Mouse (Mus musculus): ENCODE results near the gene Basp1. TPM values are rescaled to one million over a fixed set of nuclear protein-coding genes. Genes with fewer than 3 reads are reported as not detected.

Basp1 gene
- polyA plus RNA-seq, 1 experiment from 2014 or later = 6.2 TPM

GRCm38 (mm10) chr15:25363636-25364035, 49.9 kb downstream of the Basp1 start:
- Histone ChIP-seq H3K4me3 (peak overlapping the region; percentile 56), H3K9ac (no peak overlapping the region), H3K27me3 (replicated peaks) (0 out of 2 replicates have a peak, but pooled peaks cover 4% of the 10 kb centered on the region), H3K4me1 (peaks cover 5% of the 10 kb centered on the region; the same call in 1 of the 2 replicates), H3K36me3 (no peaks in the 10 kb centered on the region), H3K27ac (replicated peaks) (no peak overlapping the region), H3K9me3 (no peaks in the 10 kb centered on the region), H3K4me2 (peak overlapping the region; percentile 77)
- WGBS = 87% methylated on average over 9 of the region's 9 CpGs
- ATAC-seq (ENCODE audit: extremely low read depth, insufficient number of reproducible peaks, low FRiP score, low TSS enrichment) = no peak

- no peak overlapping the region for H3K4me3 ChIP-seq
- no peak overlapping the region for H3K4me2 ChIP-seq
- H3K9me3 ChIP-seq = no peaks in the 10 kb centered on the region
- WGBS = 52% methylated on average over 5 of the region's 5 CpGs
- no peak overlapping the region for H3K9ac ChIP-seq
- peaks cover 5% of the 10 kb centered on the region; the same call in 1 of the 2 replicates for H3K4me1 ChIP-seq
- H3K27ac ChIP-seq (replicated peaks) = no peak overlapping the region
- no peaks in the 10 kb centered on the region for H3K36me3 ChIP-seq
- 0 out of 2 replicates have a peak, but pooled peaks cover 4% of the 10 kb centered on the region for H3K27me3 ChIP-seq (replicated peaks)
- no peak for ATAC-seq (ENCODE audit: extremely low read depth, insufficient number of reproducible peaks, low FRiP score, low TSS enrichment)
Measured at GRCm38 (mm10) chr15:25360825-25361224, 52.7 kb downstream of the Basp1 start.

GRCm38 (mm10) chr15:25358680-25359097, 54.9 kb downstream of the Basp1 start:
- Histone ChIP-seq H3K4me2 (peak overlapping the region; percentile 65), H3K27me3 (replicated peaks) (0 out of 2 replicates have a peak, but pooled peaks cover 4% of the 10 kb centered on the region), H3K4me1 (no peaks in the 10 kb centered on the region; the same call in 1 of the 2 replicates), H3K27ac (replicated peaks) (no peak overlapping the region), H3K9ac (no peak overlapping the region), H3K4me3 (peak overlapping the region; percentile 38), H3K36me3 (no peaks in the 10 kb centered on the region), H3K9me3 (no peaks in the 10 kb centered on the region)
- WGBS = 42% methylated on average over 14 of the region's 14 CpGs
- no peak for ATAC-seq (ENCODE audit: extremely low read depth, insufficient number of reproducible peaks, low FRiP score, low TSS enrichment)

- Histone ChIP-seq H3K9ac (no peak overlapping the region), H3K9me3 (no peaks in the 10 kb centered on the region), H3K4me3 (no peak overlapping the region), H3K27me3 (replicated peaks) (no peaks in the 10 kb centered on the region), H3K4me2 (no peak overlapping the region), H3K36me3 (no peaks in the 10 kb centered on the region), H3K27ac (replicated peaks) (no peak overlapping the region), H3K4me1 (no peaks in the 10 kb centered on the region; the same call in 1 of the 2 replicates)
- no peak for ATAC-seq (ENCODE audit: extremely low read depth, insufficient number of reproducible peaks, low FRiP score, low TSS enrichment)
- 51% methylated on average over 5 of the region's 5 CpGs for WGBS
Measured at GRCm38 (mm10) chr15:25355339-25355738, 58.2 kb downstream of the Basp1 start.

- no peaks in the 10 kb centered on the region for H3K36me3 ChIP-seq
- no peak for ATAC-seq (ENCODE audit: extremely low read depth, insufficient number of reproducible peaks, low FRiP score, low TSS enrichment)
- 63% methylated on average over 6 of the region's 6 CpGs for WGBS
- H3K4me1 ChIP-seq = no peaks in the 10 kb centered on the region; the same call in 1 of the 2 replicates
- no peak overlapping the region for H3K9ac ChIP-seq
- H3K27me3 ChIP-seq (replicated peaks) = no peaks in the 10 kb centered on the region
- H3K4me3 ChIP-seq = no peak overlapping the region
- H3K9me3 ChIP-seq = 0 out of 2 replicates have a peak, but pooled peaks cover 3% of the 10 kb centered on the region
- H3K27ac ChIP-seq (replicated peaks) = no peak overlapping the region
- no peak overlapping the region for H3K4me2 ChIP-seq
Measured at GRCm38 (mm10) chr15:25354738-25355137, 58.8 kb downstream of the Basp1 start.

- 61% methylated on average over 6 of the region's 6 CpGs for WGBS
- ATAC-seq (ENCODE audit: extremely low read depth, insufficient number of reproducible peaks, low FRiP score, low TSS enrichment) = no peak
- H3K4me3 ChIP-seq = no peak overlapping the region
- peaks cover 8% of the 10 kb centered on the region; the same call in 1 of the 2 replicates for H3K9me3 ChIP-seq
- H3K27me3 ChIP-seq (replicated peaks) = no peaks in the 10 kb centered on the region
- no peak overlapping the region for H3K9ac ChIP-seq
- H3K4me1 ChIP-seq = no peaks in the 10 kb centered on the region
- no peak overlapping the region for H3K27ac ChIP-seq (replicated peaks)
- no peaks in the 10 kb centered on the region for H3K36me3 ChIP-seq
- no peak overlapping the region for H3K4me2 ChIP-seq
Measured at GRCm38 (mm10) chr15:25353498-25353897, 60.1 kb downstream of the Basp1 start.

GRCm38 (mm10) chr15:25343263-25343662, 70.3 kb downstream of the Basp1 start:
- no peak for ATAC-seq (ENCODE audit: extremely low read depth, insufficient number of reproducible peaks, low FRiP score, low TSS enrichment)
- H3K36me3 ChIP-seq = no peaks in the 10 kb centered on the region
- H3K4me1 ChIP-seq = no peaks in the 10 kb centered on the region
- H3K9ac ChIP-seq = no peak overlapping the region
- H3K27me3 ChIP-seq (replicated peaks) = no peaks in the 10 kb centered on the region
- 70% methylated on average over 6 of the region's 6 CpGs for WGBS
- H3K9me3 ChIP-seq = no peaks in the 10 kb centered on the region
- H3K4me3 ChIP-seq = no peak overlapping the region
- H3K27ac ChIP-seq (replicated peaks) = no peak overlapping the region
- H3K4me2 ChIP-seq = no peak overlapping the region

GRCm38 (mm10) chr15:25335277-25335676, 78.3 kb downstream of the Basp1 start:
- WGBS = 82% methylated on average over 11 of the region's 11 CpGs
- H3K9ac ChIP-seq = no peak overlapping the region
- H3K4me1 ChIP-seq = no peaks in the 10 kb centered on the region
- H3K9me3 ChIP-seq = no peaks in the 10 kb centered on the region
- no peak overlapping the region for H3K27ac ChIP-seq (replicated peaks)
- H3K4me3 ChIP-seq = no peak overlapping the region
- no peak for ATAC-seq (ENCODE audit: extremely low read depth, insufficient number of reproducible peaks, low FRiP score, low TSS enrichment)
- H3K27me3 ChIP-seq (replicated peaks) = no peaks in the 10 kb centered on the region
- H3K4me2 ChIP-seq = no peak overlapping the region
- H3K36me3 ChIP-seq = no peaks in the 10 kb centered on the region

- WGBS = 67% methylated on average over 16 of the region's 16 CpGs
- Histone ChIP-seq H3K4me2 (no peak overlapping the region), H3K27me3 (replicated peaks) (no peaks in the 10 kb centered on the region), H3K27ac (replicated peaks) (no peak overlapping the region), H3K4me1 (no peaks in the 10 kb centered on the region), H3K9me3 (no peaks in the 10 kb centered on the region), H3K36me3 (no peaks in the 10 kb centered on the region), H3K4me3 (no peak overlapping the region), H3K9ac (no peak overlapping the region)
- ATAC-seq (ENCODE audit: extremely low read depth, insufficient number of reproducible peaks, low FRiP score, low TSS enrichment) = no peak
Measured at GRCm38 (mm10) chr15:25331877-25332445, 81.6 kb downstream of the Basp1 start.

GRCm38 (mm10) chr15:25330946-25331345, 82.6 kb downstream of the Basp1 start:
- peaks cover under 1% of the 10 kb centered on the region; the same call in 1 of the 2 replicates for H3K9me3 ChIP-seq
- ATAC-seq (ENCODE audit: extremely low read depth, insufficient number of reproducible peaks, low FRiP score, low TSS enrichment) = no peak
- no peaks in the 10 kb centered on the region for H3K4me1 ChIP-seq
- no peak overlapping the region for H3K4me2 ChIP-seq
- H3K27me3 ChIP-seq (replicated peaks) = no peaks in the 10 kb centered on the region
- no peaks in the 10 kb centered on the region for H3K36me3 ChIP-seq
- H3K9ac ChIP-seq = no peak overlapping the region
- no peak overlapping the region for H3K27ac ChIP-seq (replicated peaks)
- no peak overlapping the region for H3K4me3 ChIP-seq
- 66% methylated on average over 4 of the region's 4 CpGs for WGBS

- Histone ChIP-seq H3K27me3 (replicated peaks) (no peaks in the 10 kb centered on the region), H3K9me3 (peaks cover 3% of the 10 kb centered on the region; the same call in 1 of the 2 replicates), H3K4me1 (peaks cover 8% of the 10 kb centered on the region; the same call in 1 of the 2 replicates), H3K9ac (no peak overlapping the region), H3K4me3 (no peak overlapping the region), H3K4me2 (no peak overlapping the region), H3K36me3 (no peaks in the 10 kb centered on the region), H3K27ac (replicated peaks) (no peak overlapping the region)
- WGBS = 57% methylated on average over 2 of the region's 2 CpGs
- ATAC-seq (ENCODE audit: extremely low read depth, insufficient number of reproducible peaks, low FRiP score, low TSS enrichment) = no peak
Measured at GRCm38 (mm10) chr15:25322601-25323000, 91.0 kb downstream of the Basp1 start.

GRCm38 (mm10) chr15:25322111-25322510, 91.5 kb downstream of the Basp1 start:
- no peak overlapping the region for H3K4me3 ChIP-seq
- peaks cover 8% of the 10 kb centered on the region; the same call in 1 of the 2 replicates for H3K4me1 ChIP-seq
- H3K27me3 ChIP-seq (replicated peaks) = no peaks in the 10 kb centered on the region
- H3K9me3 ChIP-seq = peaks cover 3% of the 10 kb centered on the region; the same call in 1 of the 2 replicates
- H3K9ac ChIP-seq = no peak overlapping the region
- no peak overlapping the region for H3K4me2 ChIP-seq
- H3K36me3 ChIP-seq = no peaks in the 10 kb centered on the region
- 84% methylated on average over 3 of the region's 3 CpGs for WGBS
- no peak overlapping the region for H3K27ac ChIP-seq (replicated peaks)
- ATAC-seq (ENCODE audit: extremely low read depth, insufficient number of reproducible peaks, low FRiP score, low TSS enrichment) = no peak

Data from heart, embryonic 13.5 days (tissue).